Mouse (Mus musculus) liver, postnatal 0 days (tissue): ENCODE measurements around the gene Mvb12b. TPM values are rescaled to one million over a fixed set of nuclear protein-coding genes. Genes with fewer than 3 reads are reported as not detected.

Experiments
- ATAC-seq: fragments of 200-750 bp; cut with Nextera tagmentation; 2 replicates; pipeline ENCODE4 v1.8.0; 2017; ENCODE audit warnings: mild to moderate bottlenecking, moderate library complexity
- DNase-seq: peaks from one replicate; pipeline ENCODE4 v3.0.0-alpha.2; 2016
- H3K27ac ChIP-seq: fragments of 300-500 bp; sonication (generic); 2 replicates; pipeline ENCODE4 v1.5.1; 2014; ENCODE audit warnings: antibody characterized with exemption, moderate library complexity, mild to moderate bottlenecking, low read depth
- H3K27me3 ChIP-seq: fragments of 300-500 bp; sonication (generic); 2 replicates; pipeline ENCODE4 v1.6.1; 2014; ENCODE audit warnings: low read length, control low read depth, mixed read lengths; ENCODE audit not compliant: insufficient read depth
- H3K36me3 ChIP-seq: fragments of 300-500 bp; sonication (generic); replicated peaks from 2 replicates; pipeline ENCODE4 v1.6.1; 2014; ENCODE audit warnings: mild to moderate bottlenecking, control low read depth, low read length, moderate library complexity, mixed read lengths; ENCODE audit not compliant: insufficient read depth
- H3K4me1 ChIP-seq: fragments of 300-500 bp; sonication (generic); 2 replicates; pipeline ENCODE4 v1.6.1; 2014; ENCODE audit warnings: antibody characterized with exemption, mild to moderate bottlenecking, control low read depth; ENCODE audit not compliant: insufficient read depth
- H3K4me2 ChIP-seq: fragments of 300-500 bp; sonication (generic); 2 replicates; pipeline ENCODE4 v1.6.1; 2014; ENCODE audit warnings: low read depth, mild to moderate bottlenecking, low read length, moderate library complexity, mixed read lengths
- H3K4me3 ChIP-seq: fragments of 300-500 bp; sonication (generic); 2 replicates; pipeline ENCODE4 v1.5.1; 2014; ENCODE audit warnings: low read depth, low read length
- H3K9ac ChIP-seq: fragments of 300-500 bp; sonication (generic); replicated peaks from 2 replicates; pipeline ENCODE4 v1.6.1; 2014; ENCODE audit warnings: mild to moderate bottlenecking, moderate library complexity
- H3K9me3 ChIP-seq: fragments of 300-500 bp; sonication (generic); 2 replicates; pipeline ENCODE4 v1.6.1; 2016; ENCODE audit warnings: mild to moderate bottlenecking, control low read depth, low read length, mixed read lengths
- CTCF ChIP-seq: sonication (generic); IDR thresholded peaks from 2 replicates; pipeline ENCODE4 v1.5.1; 2016; ENCODE audit warnings: antibody characterized with exemption, low read depth
- EP300 ChIP-seq: IDR thresholded peaks from 2 replicates; pipeline ENCODE4 v1.6.1; 2016; ENCODE audit warnings: antibody characterized with exemption, low read depth, mild to moderate bottlenecking
- WGBS: fragments of 180-500 bp; shearing (Covaris S2); extraction: QIAGEN DNeasy Blood & Tissue Kit; methylation state at CpG from one replicate; pipeline ENCODE4 v1.1.7; 2014; ENCODE audit not compliant: insufficient replicate concordance; 5-methylcytosine and 5-hydroxymethylcytosine counted together
- polyA plus RNA-seq: library from polyadenylated mRNA; unstranded; fragments of >200 nt; fragmentation: Nextera tagmentation; extraction: Ambion mirVana; gene quantifications from 2 replicates; pipeline ENCODE4 v1.2.1, GENCODE M21; 2015

Mvb12b gene
- polyA plus RNA-seq, 1 experiment from 2014 or later: 8.1 TPM

- H3K9ac ChIP-seq: no peak overlapping the region
- ATAC-seq (no peak), DNase-seq (no peak)
- WGBS: 65% methylated on average over 9 of the region's 9 CpGs
- H3K36me3 ChIP-seq: no peaks in the 10 kb centered on the region
- no peak overlapping the region for H3K4me2 ChIP-seq
- no peak overlapping the region for H3K4me3 ChIP-seq
- peaks cover 15% of the 10 kb centered on the region; the same call in 1 of the 2 replicates for H3K27me3 ChIP-seq
- no peak for TF ChIP-seq CTCF
- TF ChIP-seq EP300: no peak
- no peak overlapping the region for H3K27ac ChIP-seq
- H3K4me1 ChIP-seq: no peaks in the 10 kb centered on the region
- H3K9me3 ChIP-seq: no peaks in the 10 kb centered on the region
These were observed 167.3 kb downstream of the Mvb12b start for GRCm38 (mm10) chr2:33720380-33720898.

GRCm38 (mm10) chr2:33719339-33720066 is 168.2 kb downstream of the Mvb12b start:
- no peak overlapping the region for H3K27ac ChIP-seq
- DNase-seq (no peak), ATAC-seq (no peak)
- no peak for TF ChIP-seq EP300
- no peak for TF ChIP-seq CTCF
- no peak overlapping the region for H3K4me3 ChIP-seq
- H3K9ac ChIP-seq: no peak overlapping the region
- H3K36me3 ChIP-seq: no peaks in the 10 kb centered on the region
- H3K9me3 ChIP-seq: no peaks in the 10 kb centered on the region
- no peak overlapping the region for H3K4me2 ChIP-seq
- peaks cover 19% of the 10 kb centered on the region; the same call in 1 of the 2 replicates for H3K27me3 ChIP-seq
- H3K4me1 ChIP-seq: no peaks in the 10 kb centered on the region
- 71% methylated on average over 12 of the region's 12 CpGs for WGBS

- no peak overlapping the region for H3K27ac ChIP-seq
- H3K27me3 ChIP-seq: peaks cover 19% of the 10 kb centered on the region; the same call in 1 of the 2 replicates
- no peak overlapping the region for H3K4me3 ChIP-seq
- H3K9me3 ChIP-seq: no peaks in the 10 kb centered on the region
- no peaks in the 10 kb centered on the region for H3K4me1 ChIP-seq
- ATAC-seq: no peak
- no peak overlapping the region for H3K9ac ChIP-seq
- DNase-seq: no peak
- no peaks in the 10 kb centered on the region for H3K36me3 ChIP-seq
- H3K4me2 ChIP-seq: no peak overlapping the region
- 69% methylated on average over 6 of the region's 6 CpGs for WGBS
- no peak for TF ChIP-seq EP300
These were observed 169.2 kb downstream of the Mvb12b start for GRCm38 (mm10) chr2:33718561-33718960.

GRCm38 (mm10) chr2:33717821-33718351 is 169.9 kb downstream of the Mvb12b start:
- no peaks in the 10 kb centered on the region for H3K9me3 ChIP-seq
- no peak overlapping the region for H3K27ac ChIP-seq
- no peak overlapping the region for H3K9ac ChIP-seq
- TF ChIP-seq CTCF: no peak
- TF ChIP-seq EP300: no peak
- no peaks in the 10 kb centered on the region for H3K36me3 ChIP-seq
- ATAC-seq (no peak), DNase-seq (no peak)
- 38% methylated on average over 21 of the region's 21 CpGs for WGBS
- H3K4me1 ChIP-seq: no peaks in the 10 kb centered on the region
- no peak overlapping the region for H3K4me2 ChIP-seq
- H3K4me3 ChIP-seq: no peak overlapping the region
- peaks cover 19% of the 10 kb centered on the region; the same call in 1 of the 2 replicates for H3K27me3 ChIP-seq

- Histone ChIP-seq H3K27me3 (peaks cover 19% of the 10 kb centered on the region; the same call in 1 of the 2 replicates), H3K4me1 (no peaks in the 10 kb centered on the region), H3K4me3 (no peak overlapping the region), H3K9me3 (no peaks in the 10 kb centered on the region), H3K36me3 (no peaks in the 10 kb centered on the region), H3K27ac (no peak overlapping the region), H3K9ac (no peak overlapping the region), H3K4me2 (no peak overlapping the region)
- ATAC-seq (no peak), DNase-seq (no peak)
- no peak for TF ChIP-seq CTCF
- TF ChIP-seq EP300: no peak
- WGBS: 63% methylated on average over 11 of the region's 11 CpGs
These were observed 170.4 kb downstream of the Mvb12b start for GRCm38 (mm10) chr2:33717378-33717777.

- Histone ChIP-seq H3K9me3 (no peaks in the 10 kb centered on the region), H3K9ac (no peak overlapping the region), H3K4me2 (no peak overlapping the region), H3K4me3 (no peak overlapping the region), H3K36me3 (no peaks in the 10 kb centered on the region), H3K27me3 (peaks cover 19% of the 10 kb centered on the region; the same call in 1 of the 2 replicates), H3K27ac (no peak overlapping the region), H3K4me1 (no peaks in the 10 kb centered on the region)
- ATAC-seq (no peak), DNase-seq (no peak)
- TF ChIP-seq CTCF (no peak), EP300 (no peak)
- WGBS: 70% methylated on average over 15 of the region's 15 CpGs
These were observed 170.9 kb downstream of the Mvb12b start for GRCm38 (mm10) chr2:33716878-33717277.
